Mouse (Mus musculus) ES-E14 (cell line): ENCODE data around the gene Tead2. TPM values are rescaled to one million over a fixed set of nuclear protein-coding genes. Genes with fewer than 3 reads are reported as not detected.
"Not testable (repeated sequence)": the region's sequence is repeated elsewhere in the genome, so short reads cannot be mapped to it uniquely, and the experiment has no call there.

Experiments
- DNase-seq: peaks from one replicate; pipeline ENCODE4 v3.0.0-alpha.2; 2013; ENCODE audit warnings: low read depth, low spot score
- H3K27ac ChIP-seq: 2 replicates; pipeline ENCODE4 v1.5.1; 2012; ENCODE audit warnings: low read depth, mild to moderate bottlenecking, low read length, moderate library complexity, mixed read lengths; ENCODE audit not compliant: poor library complexity, insufficient read depth, severe bottlenecking
- H3K36me3 ChIP-seq: 2 replicates; pipeline ENCODE4 v1.6.1; 2012; ENCODE audit warnings: mild to moderate bottlenecking, low read length, moderate library complexity, mixed read lengths; ENCODE audit not compliant: control insufficient read depth, poor library complexity, insufficient read depth, severe bottlenecking
- H3K4me1 ChIP-seq, 2 experiments: fragments of 150-350 bp in 1 of 2; sonication (generic) in 1 of 2; 2 replicates each; pipeline ENCODE4 v1.6.1; 2012; ENCODE audit warnings: low read length in 2 of 2, mild to moderate bottlenecking in 1 of 2, mixed read lengths in 1 of 2; ENCODE audit not compliant: control insufficient read depth in 2 of 2, insufficient read depth in 2 of 2, poor library complexity in 1 of 2
- H3K4me3 ChIP-seq, 2 experiments: fragments of 150-350 bp in 1 of 2; sonication (generic) in 1 of 2; 2 replicates each; pipeline ENCODE4 v1.5.1; 2012; ENCODE audit warnings: low read length in 2 of 2, low read depth in 1 of 2, mild to moderate bottlenecking in 1 of 2, mixed read lengths in 1 of 2; ENCODE audit not compliant: insufficient read depth in 1 of 2, poor library complexity in 1 of 2, severe bottlenecking in 1 of 2
- H3K9ac ChIP-seq: 2 replicates; pipeline ENCODE4 v1.6.1; 2012; ENCODE audit warnings: low read depth, mild to moderate bottlenecking, low read length, mixed read lengths; ENCODE audit not compliant: poor library complexity, insufficient read depth, severe bottlenecking
- H3K9me3 ChIP-seq: fragments of 150-350 bp; sonication (generic); 2 replicates; pipeline ENCODE4 v1.6.1; 2012; ENCODE audit warnings: low read depth, mild to moderate bottlenecking, low read length; ENCODE audit not compliant: control insufficient read depth, insufficient read depth
- CHD2 ChIP-seq: IDR thresholded peaks from 2 replicates; pipeline ENCODE4 v1.6.1; 2014; ENCODE audit warnings: mild to moderate bottlenecking, low read depth, low read length, inconsistent platforms
- HCFC1 ChIP-seq: IDR thresholded peaks from 2 replicates; pipeline ENCODE4 v1.6.1; 2012; ENCODE audit warnings: low read length, inconsistent platforms, borderline replicate concordance; ENCODE audit not compliant: insufficient read depth
- MAFK ChIP-seq: IDR thresholded peaks from 2 replicates; pipeline ENCODE4 v1.6.1; 2014; ENCODE audit warnings: mild to moderate bottlenecking, low read depth, low read length, inconsistent platforms; ENCODE audit not compliant: insufficient read depth
- ZC3H11A ChIP-seq: IDR thresholded peaks from 2 replicates; pipeline ENCODE4 v1.6.1; 2012; ENCODE audit warnings: low read depth, mild to moderate bottlenecking, inconsistent platforms, low read length, borderline replicate concordance
- ZNF384 ChIP-seq: IDR thresholded peaks from 2 replicates; pipeline ENCODE4 v1.6.1; 2012; ENCODE audit warnings: low read depth, low read length, inconsistent platforms
- in situ Hi-C, 2 experiments: fragments of 600-800 bp; cut with MboI; formaldehyde crosslinking; loops; one replicate each; pipeline ENCODE4 v1.15.1; 2025; ENCODE audit warnings: low sequenced_read_pairs in 2 of 2, inconsistent platforms in 1 of 2; ENCODE audit not compliant: unreplicated experiment in 2 of 2
- total RNA-seq: library from RNA; depleted of rRNA; stranded (reverse); fragments of 300-350 nt; gene quantifications from 2 replicates; pipeline ENCODE4 v1.2.3, GENCODE M21; 2012

Gene Tead2
- total RNA-seq, 1 experiment, result 95.9 TPM

DNA sequence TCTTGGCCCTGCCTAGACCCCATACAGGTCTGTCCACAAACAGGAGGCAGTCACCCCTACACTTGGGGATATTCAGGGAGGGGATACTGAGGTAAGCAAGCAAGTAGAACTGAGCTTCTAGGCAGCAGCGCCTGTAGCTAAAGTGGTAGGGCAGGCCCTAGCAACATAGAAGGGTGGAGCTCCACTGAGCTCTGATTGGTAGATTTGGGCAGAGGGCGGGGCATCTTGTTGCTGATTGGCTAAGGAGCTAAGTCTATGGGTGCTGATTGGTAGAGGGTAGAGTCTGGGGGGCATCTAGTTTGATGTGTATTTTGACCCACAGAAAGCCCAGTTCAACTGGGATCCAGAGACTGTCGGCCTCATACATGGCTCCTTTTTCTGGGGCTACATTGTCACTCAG lies 46.1 kb upstream of the Tead2 start:
- Histone ChIP-seq H3K27ac (no peak overlapping the region), H3K9ac (no peak overlapping the region), H3K4me1 (peaks cover 2 to 31% of the 10 kb centered on the region in 2 experiments), H3K9me3 (no peaks in the 10 kb centered on the region), H3K4me3 (no peak overlapping the region), H3K36me3 (no peaks in the 10 kb centered on the region)
- in situ Hi-C loops, result no loop called here
- TF ChIP-seq ZNF384, result no peak
- no peak for DNase-seq

DNA sequence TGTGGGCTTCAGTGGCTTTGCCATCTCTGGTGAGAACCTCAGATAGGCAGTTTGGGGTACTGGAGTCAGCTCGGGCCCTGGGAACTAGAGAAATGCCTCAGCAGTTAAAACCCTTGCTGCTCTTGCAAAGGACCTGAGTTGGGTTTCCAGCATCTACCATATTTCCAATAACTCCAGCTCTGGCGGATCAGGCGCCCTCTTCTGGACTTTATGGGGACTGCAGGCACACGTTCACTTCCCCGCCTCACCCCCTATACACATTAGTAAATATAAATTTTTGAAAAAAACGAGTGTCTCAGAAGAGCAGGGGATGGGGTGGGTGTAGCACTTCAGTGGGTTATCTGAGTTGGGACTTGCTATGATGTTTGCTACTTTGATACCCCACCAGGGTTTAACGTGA lies 42.6 kb upstream of the Tead2 start:
- in situ Hi-C loops, result no loop called here
- Histone ChIP-seq H3K27ac (no peak overlapping the region), H3K9me3 (no peaks in the 10 kb centered on the region), H3K36me3 (no peaks in the 10 kb centered on the region), H3K4me3 (0 out of 4 replicates have a peak overlapping the region, but pooled peaks of 1 of the 2 experiments have one; percentile 20), H3K4me1 (peaks cover 2 to 30% of the 10 kb centered on the region in 2 experiments; a peak in 3 of 4 replicates), H3K9ac (no peak overlapping the region)
- TF ChIP-seq MAFK (no peak), CHD2 (no peak), HCFC1 (no peak)
- DNase-seq, result no peak

DNA sequence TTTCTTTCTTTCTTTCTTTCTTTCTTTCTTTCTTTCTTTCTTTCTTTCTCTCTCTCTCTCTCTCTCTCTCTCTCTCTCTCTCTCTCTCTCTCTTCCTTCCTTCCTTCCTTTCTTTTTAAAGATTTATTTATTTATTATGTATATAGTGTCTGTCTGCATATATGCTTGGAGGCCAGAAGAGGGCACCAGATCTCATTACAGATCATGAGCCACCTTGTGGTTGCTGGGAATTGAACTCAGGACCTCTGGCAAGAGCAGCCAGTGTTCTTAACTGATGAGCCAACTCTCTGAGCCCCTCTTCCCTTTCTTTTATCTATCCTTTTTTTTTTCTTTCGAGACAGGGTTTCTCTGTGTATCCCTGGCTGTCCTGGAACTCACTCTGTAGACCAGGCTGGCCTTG lies 41.8 kb upstream of the Tead2 start:
- H3K4me1 ChIP-seq, result peaks cover 2 to 26% of the 10 kb centered on the region in 2 experiments; a peak in 3 of 4 replicates
- H3K4me3 ChIP-seq, H3K36me3 ChIP-seq, H3K9ac ChIP-seq, H3K9me3 ChIP-seq, in situ Hi-C loops, H3K27ac ChIP-seq, DNase-seq: not testable (repeated sequence)

DNA sequence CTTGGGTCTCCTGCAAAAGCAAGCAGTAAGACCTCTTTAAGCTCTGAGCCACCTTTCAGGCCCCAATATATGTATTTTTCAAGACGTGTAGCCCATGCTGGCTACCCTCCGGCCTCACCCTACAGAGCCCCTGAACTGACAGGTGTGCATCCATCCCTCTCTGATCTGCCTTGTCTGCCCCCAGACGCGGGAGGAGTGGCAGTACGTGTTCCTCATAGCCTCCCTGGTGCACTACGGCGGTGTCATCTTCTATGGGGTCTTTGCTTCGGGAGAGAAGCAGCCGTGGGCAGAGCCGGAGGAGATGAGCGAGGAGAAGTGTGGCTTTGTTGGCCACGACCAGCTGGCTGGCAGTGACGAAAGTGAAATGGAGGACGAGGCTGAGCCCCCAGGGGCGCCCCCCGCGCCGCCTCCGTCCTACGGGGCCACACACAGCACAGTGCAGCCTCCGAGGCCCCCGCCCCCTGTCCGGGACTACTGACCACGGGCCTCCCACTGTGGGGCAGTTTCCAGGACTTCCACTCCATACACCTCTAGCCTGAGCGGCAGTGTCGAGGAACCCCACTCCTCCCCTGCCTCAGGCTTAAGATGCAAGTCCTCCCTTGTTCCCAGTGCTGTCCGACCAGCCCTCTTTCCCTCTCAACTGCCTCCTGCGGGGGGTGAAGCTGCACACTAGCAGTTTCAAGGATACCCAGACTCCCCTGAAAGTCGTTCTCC lies 40.8 kb upstream of the Tead2 start:
- peaks cover 2 to 25% of the 10 kb centered on the region in 2 experiments; a peak in 3 of 4 replicates for H3K4me1 ChIP-seq
- no peak for DNase-seq
- TF ChIP-seq MAFK (no peak), ZC3H11A (no peak), ZNF384 (no peak), HCFC1 (no peak), CHD2 (no peak)
- H3K4me3 ChIP-seq, result peak overlapping the region; percentile 17 to 68; a peak in 2 of 4 replicates
- no peak overlapping the region for H3K9ac ChIP-seq
- no peaks in the 10 kb centered on the region for H3K9me3 ChIP-seq
- H3K36me3 ChIP-seq, result no peaks in the 10 kb centered on the region
- no peak overlapping the region for H3K27ac ChIP-seq
- in situ Hi-C loops, result no loop called here

DNA sequence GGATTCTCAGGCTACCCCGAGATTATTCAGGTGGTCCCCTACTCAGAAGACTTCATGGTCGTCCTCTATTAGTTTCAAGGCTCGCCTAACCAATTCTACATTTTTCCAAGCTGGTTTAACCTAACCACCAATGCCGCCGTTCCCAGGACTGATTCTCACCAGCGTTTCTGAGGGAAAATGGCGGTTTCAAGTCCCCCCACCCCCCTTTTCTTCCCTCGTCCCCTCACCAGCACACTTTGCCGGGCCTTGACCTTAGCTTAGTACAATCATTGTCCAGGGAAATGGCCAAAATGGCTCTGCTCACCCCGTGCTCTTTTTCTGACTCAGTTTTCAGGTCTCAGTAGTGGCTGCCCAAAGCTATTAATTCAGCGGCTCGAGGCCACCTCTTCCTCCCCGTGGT lies 40.2 kb upstream of the Tead2 start:
- Histone ChIP-seq H3K36me3 (no peaks in the 10 kb centered on the region), H3K9me3 (no peaks in the 10 kb centered on the region), H3K27ac (no peak overlapping the region), H3K4me1 (peaks cover 2 to 25% of the 10 kb centered on the region in 2 experiments; a peak in 3 of 4 replicates), H3K9ac (no peak overlapping the region), H3K4me3 (peak overlapping the region; percentile 17 to 68; a peak in 1 of 4 replicates)
- in situ Hi-C loops, result no loop called here
- TF ChIP-seq ZC3H11A, result no peak
- TF ChIP-seq HCFC1, result no peak
- TF ChIP-seq ZNF384, result no peak
- no peak for TF ChIP-seq CHD2
- no peak for TF ChIP-seq MAFK
- DNase-seq, result no peak
